Mouse (Mus musculus): ENCODE results near the gene Rbm31y. TPM values are rescaled to one million over a fixed set of nuclear protein-coding genes. Genes with fewer than 3 reads are reported as not detected.
"Not testable (repeated sequence)": the region's sequence is repeated elsewhere in the genome, so short reads cannot be mapped to it uniquely, and the experiment has no call there.

Rbm31y gene
- not detected for total RNA-seq (2021)

DNA sequence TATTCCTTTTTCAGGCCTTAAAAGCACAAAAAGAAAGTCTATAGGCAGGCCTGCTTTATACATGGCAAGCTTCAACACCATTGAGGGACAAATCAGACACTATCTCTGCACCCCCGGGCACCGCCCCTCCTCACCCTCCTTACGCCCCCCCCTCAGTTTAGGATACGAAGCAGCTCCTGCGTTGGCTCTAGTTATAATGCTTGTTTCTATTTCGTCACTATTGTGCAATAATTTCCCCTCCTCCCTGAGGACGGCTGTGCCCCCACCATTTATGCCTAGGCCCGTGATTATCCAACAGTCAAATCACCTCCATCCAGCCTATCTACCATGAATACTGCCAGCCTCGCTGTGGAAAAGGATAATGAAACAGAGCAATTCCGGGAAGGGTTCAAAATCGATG, at the start of gene Rbm31y:
Gene Rbm31y (plus strand): TSS at position 301 of the 400 bp plus-strand sequence.
- not testable (repeated sequence) for DNase-seq

Measured in layer of hippocampus, postnatal 36 days (tissue).